Comparison of ENCODE assay signal across 8 mouse cellular contexts in genomic region chr9:110685187-110685586, GRCm38 (mm10). TPM values are rescaled to one million over a fixed set of nuclear protein-coding genes. Genes with fewer than 3 reads are reported as not detected.
A peak's percentile ranks its signal among the peaks of the same experiment; 100 is the strongest.
DNase-seq lines count a peak whose midpoint lies in the region; TF ChIP-seq lines count a peak whose summit lies in the region.

No protein-coding gene starts in this region.

- no peaks in the 10 kb centered on the region for H3K27me3 ChIP-seq in myocyte (ENCODE audit: control insufficient read depth, insufficient read depth, insufficient read length)

- no peaks in the 10 kb centered on the region for H3K36me3 ChIP-seq in myocyte (ENCODE audit: control insufficient read depth, insufficient read depth)

- peak overlapping the region; percentile 86 for H3K4me2 ChIP-seq in myocyte (ENCODE audit: low read depth)

- no peak overlapping the region for H3K4me3 ChIP-seq in layer of hippocampus, adult 2 months
- H3K4me3 ChIP-seq in myocyte: no peak overlapping the region

- DNase-seq in cerebellum, adult 18-20 months: peak; percentile 39 to 49
- DNase-seq in cerebellum, adult 8-10 months: no peak
- no peak for DNase-seq in layer of hippocampus, adult 2 months (ENCODE audit: low spot score in 2 of 2)
- no peak for DNase-seq in layer of hippocampus, adult 18-20 months (ENCODE audit: low spot score in 2 of 2)
- peak; percentile 61 to 78 for DNase-seq in adrenal gland, postnatal 36 days
- DNase-seq in spleen, postnatal 14 days (ENCODE audit: low spot score in 2 of 2): no peak
- no peak for DNase-seq in frontal cortex, postnatal 25 days (ENCODE audit: low spot score in 2 of 2)

- H3ac ChIP-seq in myocyte (ENCODE audit: control insufficient read depth, insufficient read length): no peak overlapping the region

- TF ChIP-seq CTCF in layer of hippocampus, adult 2 months (conservative IDR thresholded peaks at IDR 0.05): no peak

- peak overlapping the region; percentile 78; the same call in 1 of the 2 replicates for H3K27ac ChIP-seq in layer of hippocampus, adult 2 months

- peaks cover 14% of the 10 kb centered on the region for H3K79me2 ChIP-seq in myocyte (ENCODE audit: control insufficient read depth, insufficient read depth)

- TF ChIP-seq POLR2A in myocyte (IDR thresholded peaks at IDR 0.05; ENCODE audit: insufficient read length, low read depth): no peak

TF ChIP-seq in myocyte, 11 proteins besides CTCF, POLR2A, EP300 and RAD21:
- TF ChIP-seq MYOD1 (IDR thresholded peaks at IDR 0.05; ENCODE audit: control insufficient read depth in 1 of 3, insufficient read length in 2 of 3, low read depth in 2 of 3) (peak in 2 of 3 experiments; percentile 74 to 79), POLR2AphosphoS2 (IDR thresholded peaks at IDR 0.05; ENCODE audit: insufficient read length, low read depth) (no peak), TCF3 (IDR thresholded peaks at IDR 0.05; ENCODE audit: insufficient read length, low read depth) (no peak), SRF (IDR thresholded peaks at IDR 0.05; ENCODE audit: control insufficient read depth, insufficient read length, low read depth) (no peak), MYOG (IDR thresholded peaks at IDR 0.05; ENCODE audit: control insufficient read depth in 1 of 3, insufficient read depth in 1 of 3, insufficient read length in 2 of 3, low read depth in 2 of 3) (peak in 2 of 3 experiments; percentile 76 to 81), USF1 (IDR thresholded peaks at IDR 0.05; ENCODE audit: low read depth) (no peak), CEBPB (IDR thresholded peaks at IDR 0.05; ENCODE audit: insufficient read depth, poor library complexity, severe bottlenecking) (peak; percentile 24; the same call in 1 of the 2 replicates)

RNA-seq across cellular contexts. Expression of gene Ccdc12, which starts 28.9 kb away (rescaled TPM):
- total RNA-seq in layer of hippocampus, adult 2 months (2021): 10 to 100 TPM; 50.2 to 66.0 TPM
- 10 to 100 TPM; 50.9 to 62.8 TPM for total RNA-seq in layer of hippocampus, adult 18-20 months (2021)
- total RNA-seq in adrenal gland, postnatal 36 days (2021): 10 to 100 TPM; 61.3 to 64.7 TPM
- polyA plus RNA-seq in myocyte (2012; fragmentation: generic; extraction: Trizol): 59.2 TPM

RNA-seq across cellular contexts. Expression of gene Nbeal2, which starts 31.2 kb away (rescaled TPM):
- total RNA-seq in layer of hippocampus, adult 2 months (2021): 10 to 100 TPM; 17.7 to 18.0 TPM
- total RNA-seq in layer of hippocampus, adult 18-20 months (2021): 10 to 100 TPM; 13.4 to 18.9 TPM
- 1 to 10 TPM; 7.2 to 8.1 TPM for total RNA-seq in adrenal gland, postnatal 36 days (2021)
- 3.3 TPM for polyA plus RNA-seq in myocyte (2012; fragmentation: generic; extraction: Trizol)

RNA-seq across cellular contexts. Expression of gene Myl3, which starts 56.5 kb away (rescaled TPM):
- total RNA-seq in layer of hippocampus, adult 2 months (2021): not detected
- not detected for total RNA-seq in layer of hippocampus, adult 18-20 months (2021)
- 1 to 10 TPM; 1.8 to 2.2 TPM for total RNA-seq in adrenal gland, postnatal 36 days (2021)
- 0.22 TPM for polyA plus RNA-seq in myocyte (2012; fragmentation: generic; extraction: Trizol)

Comparison
In these comparisons a context has a peak if more than half of its experiments do, and no peak if none do; other contexts are left out.
1. DNase-seq: peak in cerebellum, adult 18-20 months (2 of 2) and adrenal gland, postnatal 36 days (2 of 2); none in cerebellum, adult 8-10 months (single experiment), layer of hippocampus, adult 2 months (0 of 2), layer of hippocampus, adult 18-20 months (0 of 2), spleen, postnatal 14 days (0 of 2) and frontal cortex, postnatal 25 days (0 of 2).